Mouse (Mus musculus): ENCODE data around the gene 1700025G04Rik. TPM values are rescaled to one million over a fixed set of nuclear protein-coding genes. Genes with fewer than 3 reads are reported as not detected.

Gene 1700025G04Rik
- polyA plus RNA-seq, 2 experiments, result 1.2 to 2.1 TPM

GRCm38 (mm10) chr1:152053112-152053511, 36.8 kb downstream of the 1700025G04Rik start:
- H3K9ac ChIP-seq (replicated peaks), result no peak overlapping the region
- H3K9me3 ChIP-seq (ENCODE audit: control insufficient read depth, low read length), result no peaks in the 10 kb centered on the region
- H3K27ac ChIP-seq, result no peak overlapping the region
- no peak overlapping the region for H3K4me2 ChIP-seq (ENCODE audit: low read depth)
- ATAC-seq (ENCODE audit: insufficient read depth), result no peak
- H3K27me3 ChIP-seq (ENCODE audit: control insufficient read depth, insufficient read depth, low read length), result no peaks in the 10 kb centered on the region
- 66% methylated on average over 5 of the region's 5 CpGs for WGBS (ENCODE audit: insufficient replicate concordance)
- H3K4me1 ChIP-seq (replicated peaks; ENCODE audit: control insufficient read depth in 2 of 2, insufficient read depth in 2 of 2, low read length in 1 of 2), result peaks cover 0 to 3% of the 10 kb centered on the region in 2 experiments; a peak in 1 of 4 replicates
- no peak for DNase-seq (ENCODE audit: low read depth in 3 of 3, low spot score in 3 of 3)
- TF ChIP-seq EP300 (IDR thresholded peaks at IDR 0.05; ENCODE audit: low read depth), result no peak
- TF ChIP-seq CTCF (IDR thresholded peaks at IDR 0.05; ENCODE audit: low read depth), result no peak
- H3K36me3 ChIP-seq (replicated peaks; ENCODE audit: control insufficient read depth, insufficient read depth, low read depth), result no peaks in the 10 kb centered on the region
- H3K4me3 ChIP-seq (ENCODE audit: insufficient read depth in 1 of 2, low read depth in 2 of 2, low read length in 2 of 2), result no peak overlapping the region

GRCm38 (mm10) chr1:152051858-152052257, 38.1 kb downstream of the 1700025G04Rik start:
- no peak overlapping the region for H3K4me2 ChIP-seq (ENCODE audit: low read depth)
- H3K36me3 ChIP-seq (replicated peaks; ENCODE audit: control insufficient read depth, insufficient read depth, low read depth), result no peaks in the 10 kb centered on the region
- DNase-seq (ENCODE audit: low read depth in 3 of 3, low spot score in 3 of 3) (no peak), ATAC-seq (ENCODE audit: insufficient read depth) (no peak)
- WGBS (ENCODE audit: insufficient replicate concordance), result 43% methylated on average over 9 of the region's 9 CpGs
- H3K4me1 ChIP-seq (replicated peaks; ENCODE audit: control insufficient read depth in 2 of 2, insufficient read depth in 2 of 2, low read length in 1 of 2), result peaks cover 0 to 3% of the 10 kb centered on the region in 2 experiments; a peak in 1 of 4 replicates
- H3K27me3 ChIP-seq (ENCODE audit: control insufficient read depth, insufficient read depth, low read length), result no peaks in the 10 kb centered on the region
- H3K4me3 ChIP-seq (ENCODE audit: insufficient read depth in 1 of 2, low read depth in 2 of 2, low read length in 2 of 2), result no peak overlapping the region
- TF ChIP-seq CTCF (IDR thresholded peaks at IDR 0.05; ENCODE audit: low read depth), result no peak
- TF ChIP-seq EP300 (IDR thresholded peaks at IDR 0.05; ENCODE audit: low read depth), result no peak
- no peak overlapping the region for H3K9ac ChIP-seq (replicated peaks)
- no peak overlapping the region for H3K27ac ChIP-seq
- H3K9me3 ChIP-seq (ENCODE audit: control insufficient read depth, low read length), result no peaks in the 10 kb centered on the region

GRCm38 (mm10) chr1:152050037-152050436, 39.9 kb downstream of the 1700025G04Rik start:
- no peaks in the 10 kb centered on the region for H3K27me3 ChIP-seq (ENCODE audit: control insufficient read depth, insufficient read depth, low read length)
- H3K4me1 ChIP-seq (replicated peaks; ENCODE audit: control insufficient read depth in 2 of 2, insufficient read depth in 2 of 2, low read length in 1 of 2), result peaks cover 0 to 3% of the 10 kb centered on the region in 2 experiments; a peak in 1 of 4 replicates
- no peak overlapping the region for H3K4me3 ChIP-seq (ENCODE audit: insufficient read depth in 1 of 2, low read depth in 2 of 2, low read length in 2 of 2)
- no peak overlapping the region for H3K9ac ChIP-seq (replicated peaks)
- H3K36me3 ChIP-seq (replicated peaks; ENCODE audit: control insufficient read depth, insufficient read depth, low read depth), result no peaks in the 10 kb centered on the region
- no peak overlapping the region for H3K4me2 ChIP-seq (ENCODE audit: low read depth)
- H3K9me3 ChIP-seq (ENCODE audit: control insufficient read depth, low read length), result no peaks in the 10 kb centered on the region
- no peak for DNase-seq (ENCODE audit: low read depth in 3 of 3, low spot score in 3 of 3)
- TF ChIP-seq CTCF (IDR thresholded peaks at IDR 0.05; ENCODE audit: low read depth), result no peak
- TF ChIP-seq EP300 (IDR thresholded peaks at IDR 0.05; ENCODE audit: low read depth), result no peak
- WGBS (ENCODE audit: insufficient replicate concordance), result 8% methylated on average over 7 of the region's 7 CpGs
- H3K27ac ChIP-seq, result no peak overlapping the region
- no peak for ATAC-seq (ENCODE audit: insufficient read depth)

GRCm38 (mm10) chr1:152048291-152048690, 41.6 kb downstream of the 1700025G04Rik start:
- H3K9me3 ChIP-seq (ENCODE audit: control insufficient read depth, low read length), result no peaks in the 10 kb centered on the region
- H3K9ac ChIP-seq (replicated peaks), result no peak overlapping the region
- H3K4me3 ChIP-seq (ENCODE audit: insufficient read depth in 1 of 2, low read depth in 2 of 2, low read length in 2 of 2), result no peak overlapping the region
- ATAC-seq (ENCODE audit: insufficient read depth) (no peak), DNase-seq (ENCODE audit: low read depth in 3 of 3, low spot score in 3 of 3) (no peak)
- no peaks in the 10 kb centered on the region for H3K36me3 ChIP-seq (replicated peaks; ENCODE audit: control insufficient read depth, insufficient read depth, low read depth)
- no peak overlapping the region for H3K4me2 ChIP-seq (ENCODE audit: low read depth)
- H3K27me3 ChIP-seq (ENCODE audit: control insufficient read depth, insufficient read depth, low read length), result no peaks in the 10 kb centered on the region
- H3K27ac ChIP-seq, result no peak overlapping the region
- no peak for TF ChIP-seq CTCF (IDR thresholded peaks at IDR 0.05; ENCODE audit: low read depth)
- TF ChIP-seq EP300 (IDR thresholded peaks at IDR 0.05; ENCODE audit: low read depth), result no peak
- peaks cover 0 to 3% of the 10 kb centered on the region in 2 experiments; a peak in 1 of 4 replicates for H3K4me1 ChIP-seq (replicated peaks; ENCODE audit: control insufficient read depth in 2 of 2, insufficient read depth in 2 of 2, low read length in 1 of 2)
- 76% methylated on average over 4 of the region's 4 CpGs for WGBS (ENCODE audit: insufficient replicate concordance)

GRCm38 (mm10) chr1:152047416-152047815, 42.5 kb downstream of the 1700025G04Rik start:
- H3K4me2 ChIP-seq (ENCODE audit: low read depth), result no peak overlapping the region
- no peaks in the 10 kb centered on the region for H3K27me3 ChIP-seq (ENCODE audit: control insufficient read depth, insufficient read depth, low read length)
- H3K9ac ChIP-seq (replicated peaks), result no peak overlapping the region
- WGBS (ENCODE audit: insufficient replicate concordance), result 64% methylated on average over 5 of the region's 5 CpGs
- TF ChIP-seq EP300 (IDR thresholded peaks at IDR 0.05; ENCODE audit: low read depth) (no peak), CTCF (IDR thresholded peaks at IDR 0.05; ENCODE audit: low read depth) (no peak)
- H3K36me3 ChIP-seq (replicated peaks; ENCODE audit: control insufficient read depth, insufficient read depth, low read depth), result no peaks in the 10 kb centered on the region
- ATAC-seq (ENCODE audit: insufficient read depth), result no peak
- no peak overlapping the region for H3K27ac ChIP-seq
- no peak for DNase-seq (ENCODE audit: low read depth in 3 of 3, low spot score in 3 of 3)
- H3K4me3 ChIP-seq (ENCODE audit: insufficient read depth in 1 of 2, low read depth in 2 of 2, low read length in 2 of 2), result no peak overlapping the region
- peaks cover 0 to 3% of the 10 kb centered on the region in 2 experiments; a peak in 1 of 4 replicates for H3K4me1 ChIP-seq (replicated peaks; ENCODE audit: control insufficient read depth in 2 of 2, insufficient read depth in 2 of 2, low read length in 1 of 2)
- H3K9me3 ChIP-seq (ENCODE audit: control insufficient read depth, low read length), result no peaks in the 10 kb centered on the region
